Mouse (Mus musculus): ENCODE data around the gene Rexo2.
"Not testable (repeated sequence)": the region's sequence is repeated elsewhere in the genome, so short reads cannot be mapped to it uniquely, and the experiment has no call there.

The Rexo2 gene

GRCm38 (mm10) chr9:48472441-48473025 lies 7.9 kb downstream of the Rexo2 start:
- no peak for DNase-seq

GRCm38 (mm10) chr9:48467471-48467870 lies 13.0 kb downstream of the Rexo2 start:
- DNase-seq = not testable (repeated sequence)

GRCm38 (mm10) chr9:48466804-48467203 lies 13.6 kb downstream of the Rexo2 start:
- DNase-seq = peak; percentile 52 to 77

- no peak for DNase-seq
These were observed 14.8 kb downstream of the Rexo2 start for GRCm38 (mm10) chr9:48465671-48466070.

- no peak for DNase-seq
These were observed 18.9 kb downstream of the Rexo2 start for GRCm38 (mm10) chr9:48461545-48461944.

GRCm38 (mm10) chr9:48460720-48461119 lies 19.7 kb downstream of the Rexo2 start:
- no peak for DNase-seq

GRCm38 (mm10) chr9:48459391-48459790 lies 21.0 kb downstream of the Rexo2 start:
- DNase-seq = no peak

GRCm38 (mm10) chr9:48458879-48459278 lies 21.5 kb downstream of the Rexo2 start:
- no peak for DNase-seq

GRCm38 (mm10) chr9:48455961-48456360 lies 24.5 kb downstream of the Rexo2 start:
- DNase-seq = no peak

- DNase-seq = no peak
These were observed 30.4 kb downstream of the Rexo2 start for GRCm38 (mm10) chr9:48450066-48450465.

GRCm38 (mm10) chr9:48447783-48448209 lies 32.6 kb downstream of the Rexo2 start:
- peak in 1 of 2 experiments; percentile 15 for DNase-seq

- DNase-seq = no peak
These were observed 35.6 kb downstream of the Rexo2 start for GRCm38 (mm10) chr9:48444821-48445220.

GRCm38 (mm10) chr9:48443873-48444272 lies 36.5 kb downstream of the Rexo2 start:
- no peak for DNase-seq

- no peak for DNase-seq
These were observed 48.0 kb downstream of the Rexo2 start for GRCm38 (mm10) chr9:48432449-48432848.

- no peak for DNase-seq
These were observed 53.2 kb downstream of the Rexo2 start for GRCm38 (mm10) chr9:48427176-48427575.

- no peak for DNase-seq
These were observed 57.2 kb downstream of the Rexo2 start for GRCm38 (mm10) chr9:48423256-48423655.

GRCm38 (mm10) chr9:48422382-48422781 lies 58.0 kb downstream of the Rexo2 start:
- no peak for DNase-seq

GRCm38 (mm10) chr9:48421561-48421960 lies 58.9 kb downstream of the Rexo2 start:
- no peak for DNase-seq

- no peak for DNase-seq
These were observed 59.4 kb downstream of the Rexo2 start for GRCm38 (mm10) chr9:48421029-48421428.

- DNase-seq = no peak
These were observed 60.0 kb downstream of the Rexo2 start for GRCm38 (mm10) chr9:48420437-48420836.

- DNase-seq = no peak
These were observed 61.6 kb downstream of the Rexo2 start for GRCm38 (mm10) chr9:48418829-48419228.

Measured in cerebellum, postnatal 25 days (tissue).